Mouse (Mus musculus) heart, embryonic 15.5 days (tissue): ENCODE data around the gene Gmppb. TPM values are rescaled to one million over a fixed set of nuclear protein-coding genes. Genes with fewer than 3 reads are reported as not detected.
A peak's percentile ranks its signal among the peaks of the same experiment; 100 is the strongest.

Source experiments
- ATAC-seq: fragments of 200-750 bp; cut with Nextera tagmentation; replicated peaks from 2 replicates; pipeline ENCODE4 v1.8.0; 2017; ENCODE audit warnings: low read depth, moderate TSS enrichment; ENCODE audit not compliant: insufficient number of reproducible peaks, insufficient read depth, low FRiP score
- H3K27ac ChIP-seq: fragments of 300-500 bp; sonication (generic); 2 replicates; pipeline ENCODE4 v1.5.1; 2015; ENCODE audit warnings: mild to moderate bottlenecking, inconsistent platforms
- H3K27me3 ChIP-seq: fragments of 300-500 bp; sonication (generic); 2 replicates; pipeline ENCODE4 v1.6.1; 2015; ENCODE audit warnings: inconsistent platforms
- H3K36me3 ChIP-seq: fragments of 300-500 bp; sonication (generic); 2 replicates; pipeline ENCODE4 v1.6.1; 2015; ENCODE audit warnings: mild to moderate bottlenecking, inconsistent platforms
- H3K4me1 ChIP-seq: fragments of 300-500 bp; sonication (generic); replicated peaks from 2 replicates; pipeline ENCODE4 v1.6.1; 2015; ENCODE audit warnings: inconsistent platforms
- H3K4me2 ChIP-seq: fragments of 300-500 bp; sonication (generic); 2 replicates; pipeline ENCODE4 v1.6.1; 2015; ENCODE audit warnings: inconsistent platforms, mild to moderate bottlenecking, moderate library complexity
- H3K4me3 ChIP-seq: fragments of 300-500 bp; sonication (generic); 2 replicates; pipeline ENCODE4 v1.5.1; 2015; ENCODE audit warnings: mild to moderate bottlenecking, inconsistent platforms
- H3K9ac ChIP-seq: fragments of 300-500 bp; sonication (generic); 2 replicates; pipeline ENCODE4 v1.6.1; 2015; ENCODE audit warnings: mild to moderate bottlenecking, inconsistent platforms
- H3K9me3 ChIP-seq: fragments of 300-500 bp; sonication (generic); replicated peaks from 2 replicates; pipeline ENCODE4 v1.6.1; 2016; ENCODE audit warnings: inconsistent platforms
- WGBS: fragments of 180-500 bp; shearing (Covaris S2); methylation state at CpG from one replicate; pipeline ENCODE4 v1.1.7; 2015; ENCODE audit warnings: mixed read lengths; 5-methylcytosine and 5-hydroxymethylcytosine counted together
- polyA plus RNA-seq: library from polyadenylated mRNA; unstranded; fragments of >200 nt; fragmentation: Nextera tagmentation; extraction: Ambion mirVana; gene quantifications from 2 replicates; pipeline ENCODE4 v1.2.1, GENCODE M21; 2015

Gene Gmppb
- polyA plus RNA-seq, 1 experiment from 2014 or later, result 18.3 TPM

DNA sequence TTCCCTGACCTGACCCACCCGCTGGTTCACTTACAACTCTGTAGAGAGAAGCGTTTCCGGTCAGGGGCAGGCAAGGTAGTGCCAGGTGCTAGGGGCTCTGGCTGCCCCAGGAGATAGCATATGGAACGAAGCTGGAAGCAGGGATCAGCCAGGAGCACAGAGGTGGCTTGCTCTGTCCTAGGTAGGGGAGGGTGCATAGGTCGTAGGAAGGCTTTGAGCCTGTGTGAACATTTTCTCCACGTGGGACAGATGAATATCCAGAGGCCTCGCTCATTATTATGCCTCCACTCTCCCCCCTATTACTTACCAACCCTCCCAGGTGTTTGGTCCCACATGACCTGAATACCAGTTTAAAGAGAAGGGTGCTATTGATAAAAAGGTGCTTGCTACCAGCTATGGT, 3.4 kb downstream of the Gmppb start:
- Histone ChIP-seq H3K9me3 (no peaks in the 10 kb centered on the region), H3K4me1 (peaks cover 43% of the 10 kb centered on the region), H3K9ac (no peak overlapping the region), H3K36me3 (peaks cover 44% of the 10 kb centered on the region; the same call in 1 of the 2 replicates), H3K4me2 (no peak overlapping the region), H3K27me3 (no peaks in the 10 kb centered on the region), H3K4me3 (no peak overlapping the region), H3K27ac (peak overlapping the region; percentile 12; the same call in 1 of the 2 replicates)
- 61% methylated on average over 7 of the region's 7 CpGs for WGBS
- no peak for ATAC-seq

DNA sequence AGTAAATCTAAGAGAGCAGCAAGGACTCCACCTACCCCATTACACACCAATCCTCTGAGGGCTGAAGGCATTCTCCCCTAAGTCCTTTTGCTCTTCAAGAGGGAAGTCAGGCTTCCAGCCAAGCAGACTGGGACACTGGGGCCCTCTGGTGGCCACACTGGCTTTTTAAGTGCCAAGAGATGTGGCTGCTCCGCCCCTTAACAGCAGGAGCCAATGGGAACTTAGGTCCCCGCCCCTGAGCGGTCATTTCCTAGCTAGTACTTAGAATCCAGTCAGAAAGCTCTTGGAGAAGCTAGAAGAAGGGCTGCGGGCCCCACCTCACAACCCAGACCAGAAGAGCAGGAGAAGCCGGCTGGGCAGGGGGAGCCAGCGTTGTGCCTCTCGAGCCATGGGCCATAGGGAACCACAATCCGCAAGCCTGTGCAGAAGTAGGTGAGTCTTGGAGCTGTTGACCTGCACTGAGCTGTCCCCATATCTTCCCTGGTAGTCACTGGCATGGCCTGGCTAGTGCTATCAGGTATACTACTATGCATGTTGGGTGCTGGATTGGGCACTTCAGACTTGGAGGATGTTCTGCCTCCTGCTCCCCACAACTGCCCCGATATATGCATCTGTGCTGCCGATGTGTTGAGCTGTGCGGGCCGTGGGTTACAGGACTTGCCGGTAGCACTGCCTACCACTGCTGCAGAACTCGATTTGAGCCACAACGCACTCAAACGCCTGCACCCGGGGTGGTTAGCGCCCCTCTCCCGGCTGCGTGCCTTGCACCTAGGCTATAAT, 4.0 kb downstream of the Gmppb start, which contains the start of gene Amigo3:
TSS of gene Amigo3 (plus strand) at position 275 of the 780 bp plus-strand sequence.
- peak within 1 kb of the TSS; percentile 60 for H3K4me2 ChIP-seq
- 48% methylated on average over 20 of the region's 20 CpGs for WGBS
- peaks cover 49% of the 10 kb centered on the region; the same call in 1 of the 2 replicates for H3K36me3 ChIP-seq
- peaks cover 36% of the 10 kb centered on the region for H3K4me1 ChIP-seq
- ATAC-seq, result peak; percentile 47
- H3K27ac ChIP-seq, result peak within 1 kb of the TSS; percentile 23
- H3K27me3 ChIP-seq, result no peaks in the 10 kb centered on the region
- H3K4me3 ChIP-seq, result peak within 1 kb of the TSS; percentile 33
- no peaks in the 10 kb centered on the region for H3K9me3 ChIP-seq
- H3K9ac ChIP-seq, result peak within 1 kb of the TSS; percentile 39; the same call in 1 of the 2 replicates

DNA sequence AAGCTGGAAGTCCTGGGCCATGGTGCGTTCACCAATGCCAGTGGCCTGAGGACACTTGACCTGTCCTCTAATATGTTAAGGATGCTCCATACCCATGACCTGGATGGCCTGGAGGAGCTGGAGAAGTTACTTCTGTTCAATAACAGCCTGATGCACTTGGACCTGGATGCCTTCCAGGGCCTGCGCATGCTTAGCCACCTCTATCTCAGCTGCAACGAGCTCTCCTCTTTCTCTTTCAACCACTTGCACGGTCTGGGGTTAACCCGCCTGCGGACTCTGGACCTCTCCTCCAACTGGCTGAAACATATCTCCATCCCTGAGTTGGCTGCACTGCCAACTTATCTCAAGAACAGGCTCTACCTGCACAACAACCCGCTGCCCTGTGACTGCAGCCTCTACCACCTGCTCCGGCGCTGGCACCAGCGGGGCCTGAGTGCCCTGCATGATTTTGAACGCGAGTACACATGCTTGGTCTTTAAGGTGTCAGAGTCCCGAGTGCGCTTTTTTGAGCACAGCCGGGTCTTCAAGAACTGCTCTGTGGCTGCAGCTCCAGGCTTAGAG, 4.7 kb downstream of the Gmppb start:
- H3K4me3 ChIP-seq, result no peak overlapping the region
- peaks cover 31% of the 10 kb centered on the region for H3K4me1 ChIP-seq
- no peak for ATAC-seq
- no peaks in the 10 kb centered on the region for H3K9me3 ChIP-seq
- 83% methylated on average over 15 of the region's 15 CpGs for WGBS
- no peak overlapping the region for H3K4me2 ChIP-seq
- H3K9ac ChIP-seq, result 0 out of 2 replicates have a peak overlapping the region, but pooled peaks have one; percentile 39
- peak overlapping the region; percentile 23; the same call in 1 of the 2 replicates for H3K27ac ChIP-seq
- H3K27me3 ChIP-seq, result no peaks in the 10 kb centered on the region
- peaks cover 56% of the 10 kb centered on the region for H3K36me3 ChIP-seq

DNA sequence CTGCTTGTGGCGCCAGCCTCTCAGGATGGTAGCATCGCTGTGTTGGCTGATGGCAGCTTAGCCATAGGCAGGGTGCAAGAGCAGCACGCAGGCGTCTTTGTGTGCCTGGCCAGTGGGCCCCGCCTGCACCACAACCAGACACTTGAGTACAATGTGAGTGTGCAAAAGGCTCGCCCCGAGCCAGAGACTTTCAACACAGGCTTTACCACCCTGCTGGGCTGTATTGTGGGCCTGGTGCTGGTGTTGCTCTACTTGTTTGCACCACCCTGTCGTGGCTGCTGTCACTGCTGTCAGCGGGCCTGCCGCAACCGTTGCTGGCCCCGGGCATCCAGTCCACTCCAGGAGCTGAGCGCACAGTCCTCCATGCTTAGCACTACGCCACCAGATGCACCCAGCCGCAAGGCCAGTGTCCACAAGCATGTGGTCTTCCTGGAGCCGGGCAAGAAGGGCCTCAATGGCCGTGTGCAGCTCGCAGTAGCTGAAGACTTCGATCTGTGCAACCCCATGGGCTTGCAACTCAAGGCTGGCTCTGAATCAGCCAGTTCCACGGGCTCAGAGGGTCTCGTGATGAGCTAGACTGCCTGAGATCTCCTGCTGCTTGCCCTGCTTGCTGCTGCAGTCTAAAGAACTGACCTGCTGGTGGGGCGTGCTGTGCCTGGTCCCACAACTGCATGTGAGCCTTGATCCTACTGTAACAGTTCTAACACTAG, 5.4 kb downstream of the Gmppb start:
- no peak overlapping the region for H3K4me2 ChIP-seq
- ATAC-seq, result no peak
- H3K4me3 ChIP-seq, result no peak overlapping the region
- WGBS, result 89% methylated on average over 22 of the region's 22 CpGs
- H3K36me3 ChIP-seq, result peaks cover 59% of the 10 kb centered on the region
- no peak overlapping the region for H3K9ac ChIP-seq
- H3K27ac ChIP-seq, result no peak overlapping the region
- H3K9me3 ChIP-seq, result no peaks in the 10 kb centered on the region
- no peaks in the 10 kb centered on the region for H3K27me3 ChIP-seq
- peaks cover 30% of the 10 kb centered on the region for H3K4me1 ChIP-seq

DNA sequence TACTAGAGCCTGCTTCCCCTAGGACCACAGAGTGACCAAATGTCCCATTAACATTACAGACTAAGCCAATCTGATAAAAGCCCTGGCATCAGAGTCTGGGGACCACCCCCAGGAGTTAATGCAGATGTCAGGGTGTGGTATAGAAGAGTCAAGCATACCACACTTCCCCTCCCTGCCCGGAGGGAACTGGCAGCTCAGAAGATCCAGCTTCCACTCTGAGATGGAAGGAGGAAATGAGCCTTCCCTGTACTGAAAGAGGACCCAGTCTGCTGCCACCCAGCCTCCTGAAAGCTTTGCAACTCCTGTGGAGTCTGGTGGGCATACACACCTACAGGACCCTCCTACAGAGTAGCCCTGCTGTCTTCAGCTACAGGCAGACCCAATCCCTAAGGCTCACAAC, 6.0 kb downstream of the Gmppb start:
- WGBS, result 50% methylated on average over 1 of the region's 1 CpGs
- Histone ChIP-seq H3K9me3 (no peaks in the 10 kb centered on the region), H3K4me1 (peaks cover 24% of the 10 kb centered on the region), H3K27me3 (no peaks in the 10 kb centered on the region), H3K36me3 (peaks cover 62% of the 10 kb centered on the region), H3K27ac (no peak overlapping the region), H3K4me3 (no peak overlapping the region), H3K9ac (no peak overlapping the region), H3K4me2 (no peak overlapping the region)
- no peak for ATAC-seq

DNA sequence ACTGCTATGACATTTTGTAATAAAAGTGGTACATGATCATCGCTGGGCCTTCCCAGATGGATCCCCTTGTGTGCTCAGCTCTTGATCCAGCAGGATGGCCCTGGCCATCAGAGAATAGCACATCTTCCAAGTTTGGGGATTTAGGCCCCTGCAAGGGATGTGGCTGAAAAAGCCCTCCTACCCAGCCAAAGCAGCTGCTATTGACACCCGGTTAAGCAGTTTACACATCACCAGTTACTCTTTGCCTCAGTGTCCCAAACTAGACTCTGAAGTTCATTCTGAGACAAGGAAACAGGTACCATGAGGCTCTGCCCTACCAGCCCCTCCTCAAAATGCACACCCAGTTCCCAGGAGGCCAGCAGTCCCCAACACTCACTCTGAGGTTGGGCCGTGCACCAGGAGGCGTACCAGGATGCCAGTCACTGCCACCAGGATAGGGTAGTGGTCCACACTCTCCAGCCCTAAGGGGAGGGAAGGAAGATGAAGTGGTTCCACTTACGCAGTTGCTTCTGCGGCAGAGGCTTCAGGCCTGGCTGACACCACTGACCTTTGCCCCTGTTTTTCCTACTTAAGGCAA, 6.7 kb downstream of the Gmppb start:
- H3K4me2 ChIP-seq, result no peak overlapping the region
- no peaks in the 10 kb centered on the region for H3K27me3 ChIP-seq
- H3K4me3 ChIP-seq, result no peak overlapping the region
- no peak for ATAC-seq
- peaks cover 58% of the 10 kb centered on the region for H3K36me3 ChIP-seq
- 88% methylated on average over 6 of the region's 6 CpGs for WGBS
- H3K4me1 ChIP-seq, result peaks cover 18% of the 10 kb centered on the region
- no peak overlapping the region for H3K27ac ChIP-seq
- H3K9me3 ChIP-seq, result no peaks in the 10 kb centered on the region
- H3K9ac ChIP-seq, result no peak overlapping the region

DNA sequence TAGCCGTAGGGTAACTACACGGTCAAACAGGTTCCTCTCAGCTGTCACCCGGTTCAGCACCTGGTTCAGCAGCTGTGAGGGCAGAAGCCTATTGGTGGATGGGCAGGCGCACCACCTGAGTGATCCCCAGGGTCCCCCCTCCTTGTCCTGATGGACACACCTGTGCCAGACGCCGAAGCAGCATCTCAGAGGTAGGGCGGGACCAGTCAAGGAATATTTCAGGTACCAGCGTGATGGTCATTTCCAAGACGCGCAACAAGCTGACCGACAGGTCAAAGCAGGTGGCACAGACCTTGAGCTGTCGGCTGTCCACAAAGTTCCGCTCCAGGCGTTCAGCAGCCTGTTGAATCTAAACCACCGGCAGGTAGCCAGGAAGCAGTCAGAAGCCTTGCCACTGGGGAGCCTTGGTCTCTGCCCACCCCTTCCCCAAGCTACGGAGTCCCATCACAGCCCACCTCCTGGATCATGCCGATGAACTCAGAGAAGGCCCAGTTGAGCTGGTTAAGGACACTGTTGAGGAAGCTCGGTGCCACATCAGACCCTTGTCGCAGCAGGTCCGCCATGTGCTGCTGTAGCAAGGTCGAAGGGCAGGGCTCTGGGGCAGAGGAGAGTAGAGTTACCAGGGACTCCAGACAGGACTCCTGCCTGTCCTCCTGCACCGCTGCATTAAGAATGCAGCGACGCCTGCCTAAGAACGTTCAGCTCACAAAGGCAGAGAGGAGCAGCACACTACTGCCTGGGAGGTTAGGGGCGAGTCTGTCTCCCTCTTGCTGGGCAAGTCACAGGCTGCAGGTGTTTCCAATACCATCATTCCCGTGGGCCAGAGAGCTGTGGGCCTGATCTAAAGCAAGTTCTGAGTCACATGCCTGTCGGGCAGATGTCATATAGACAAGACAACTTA, 7.6 kb downstream of the Gmppb start:
- peaks cover 57% of the 10 kb centered on the region for H3K36me3 ChIP-seq
- 81% methylated on average over 28 of the region's 28 CpGs for WGBS
- H3K27ac ChIP-seq, result no peak overlapping the region
- ATAC-seq, result no peak
- no peak overlapping the region for H3K4me3 ChIP-seq
- no peaks in the 10 kb centered on the region for H3K9me3 ChIP-seq
- H3K27me3 ChIP-seq, result no peaks in the 10 kb centered on the region
- H3K4me1 ChIP-seq, result peaks cover 18% of the 10 kb centered on the region
- no peak overlapping the region for H3K9ac ChIP-seq
- H3K4me2 ChIP-seq, result no peak overlapping the region

DNA sequence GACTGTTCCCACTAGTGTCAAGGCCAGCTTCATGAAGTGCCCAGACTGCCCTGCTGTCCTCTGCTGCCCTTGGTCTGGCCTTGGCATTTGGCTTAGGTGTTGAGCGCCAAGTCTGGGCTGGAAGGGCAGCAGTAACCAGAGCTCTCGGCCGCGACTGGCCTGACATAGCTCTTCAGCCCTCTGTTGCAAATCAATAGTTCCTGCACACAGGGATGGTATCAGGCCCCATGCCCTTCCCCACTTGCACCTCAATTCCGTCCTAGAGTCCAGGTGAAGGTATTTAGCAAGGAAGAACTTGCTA, 8.2 kb downstream of the Gmppb start:
- Histone ChIP-seq H3K9me3 (no peaks in the 10 kb centered on the region), H3K36me3 (peaks cover 58% of the 10 kb centered on the region), H3K4me3 (no peak overlapping the region), H3K27me3 (no peaks in the 10 kb centered on the region), H3K27ac (no peak overlapping the region), H3K9ac (no peak overlapping the region), H3K4me1 (peaks cover 16% of the 10 kb centered on the region), H3K4me2 (no peak overlapping the region)
- ATAC-seq, result no peak
- WGBS, result 82% methylated on average over 5 of the region's 5 CpGs

DNA sequence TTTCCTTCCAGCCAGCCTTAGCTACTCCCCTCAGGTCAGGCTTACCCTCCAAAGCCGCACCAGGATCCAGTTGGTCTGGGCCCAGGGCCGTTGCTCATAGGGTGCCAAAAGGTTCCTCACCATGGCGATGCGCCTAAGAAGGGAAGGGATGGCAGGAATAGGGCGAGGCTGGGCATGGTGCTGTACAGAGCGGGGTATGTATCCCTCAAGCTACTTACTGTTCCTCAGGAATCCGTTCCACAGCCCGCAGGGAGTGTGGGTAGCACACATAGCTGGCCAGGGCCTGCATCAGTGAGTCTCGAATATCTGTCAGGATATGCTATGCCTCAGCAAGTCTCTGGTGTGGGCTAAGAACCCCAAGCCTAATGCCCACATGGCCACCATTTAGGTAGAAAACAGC, 9.2 kb downstream of the Gmppb start:
- Histone ChIP-seq H3K4me2 (no peak overlapping the region), H3K9ac (no peak overlapping the region), H3K4me1 (peaks cover 7% of the 10 kb centered on the region), H3K27ac (no peak overlapping the region), H3K9me3 (no peaks in the 10 kb centered on the region), H3K4me3 (no peak overlapping the region), H3K36me3 (peaks cover 68% of the 10 kb centered on the region), H3K27me3 (no peaks in the 10 kb centered on the region)
- 92% methylated on average over 9 of the region's 9 CpGs for WGBS
- ATAC-seq, result no peak

DNA sequence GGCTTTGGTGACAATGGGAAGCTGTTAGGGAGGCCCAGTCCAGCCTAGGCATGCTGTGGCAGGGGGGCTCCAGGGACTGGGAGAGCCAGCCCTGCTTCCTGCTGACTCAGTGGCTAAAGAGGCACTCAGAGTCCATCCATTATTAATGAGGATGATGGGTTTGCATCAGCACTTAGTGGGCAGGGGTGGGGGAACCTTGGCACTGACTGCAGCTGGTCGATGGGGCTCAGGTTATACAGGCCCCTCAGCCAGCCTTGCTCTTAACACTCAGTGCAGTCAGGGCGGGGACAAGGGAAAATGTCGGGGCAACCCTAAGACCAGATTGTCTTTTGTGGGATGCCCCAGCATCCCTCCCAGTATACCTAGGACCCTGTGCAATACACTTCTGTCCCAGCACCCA, 13.1 kb downstream of the Gmppb start:
- ATAC-seq, result no peak
- Histone ChIP-seq H3K27ac (no peak overlapping the region), H3K36me3 (peaks cover 47% of the 10 kb centered on the region), H3K4me2 (no peak overlapping the region), H3K4me1 (no peaks in the 10 kb centered on the region), H3K9me3 (no peaks in the 10 kb centered on the region), H3K4me3 (no peak overlapping the region), H3K27me3 (no peaks in the 10 kb centered on the region), H3K9ac (no peak overlapping the region)
- 87% methylated on average over 3 of the region's 3 CpGs for WGBS
